Mouse (Mus musculus) left cerebral cortex, adult 9 months (tissue): ENCODE measurements around the gene Isl1.

Source experiments
- DNase-seq, 2 experiments: peaks; one replicate each; pipeline ENCODE4 v3.0.0; 2022; ENCODE audit warnings: low spot score in 2 of 2

The Isl1 gene

DNA sequence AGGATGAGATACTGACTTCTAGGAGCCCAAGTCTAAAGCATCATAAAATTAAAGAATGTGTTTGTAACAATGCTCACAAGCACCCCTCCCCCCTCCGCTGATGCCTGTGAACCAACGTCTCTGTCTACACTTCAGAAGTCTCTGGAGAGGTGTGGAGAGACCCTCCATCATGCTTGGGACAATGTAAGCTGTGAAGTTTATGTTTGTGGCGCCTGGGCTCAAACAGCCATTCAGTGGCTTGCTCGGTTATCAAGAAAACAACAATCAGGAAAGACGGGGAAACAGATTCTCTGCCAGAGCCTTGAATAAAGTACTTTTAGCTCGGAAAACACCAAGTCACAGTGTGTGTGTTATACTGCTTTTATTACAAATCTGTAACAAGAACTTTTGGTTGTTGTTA, 14.8 kb downstream of the Isl1 start:
- DNase-seq, result no peak

- DNase-seq, result no peak
Measured at GRCm38 (mm10) chr13:116294151-116294461, 15.4 kb downstream of the Isl1 start.

GRCm38 (mm10) chr13:116293301-116294150, 16.0 kb downstream of the Isl1 start:
- DNase-seq, result no peak

- no peak for DNase-seq
Measured at GRCm38 (mm10) chr13:116289655-116290054, 19.8 kb downstream of the Isl1 start.

DNA sequence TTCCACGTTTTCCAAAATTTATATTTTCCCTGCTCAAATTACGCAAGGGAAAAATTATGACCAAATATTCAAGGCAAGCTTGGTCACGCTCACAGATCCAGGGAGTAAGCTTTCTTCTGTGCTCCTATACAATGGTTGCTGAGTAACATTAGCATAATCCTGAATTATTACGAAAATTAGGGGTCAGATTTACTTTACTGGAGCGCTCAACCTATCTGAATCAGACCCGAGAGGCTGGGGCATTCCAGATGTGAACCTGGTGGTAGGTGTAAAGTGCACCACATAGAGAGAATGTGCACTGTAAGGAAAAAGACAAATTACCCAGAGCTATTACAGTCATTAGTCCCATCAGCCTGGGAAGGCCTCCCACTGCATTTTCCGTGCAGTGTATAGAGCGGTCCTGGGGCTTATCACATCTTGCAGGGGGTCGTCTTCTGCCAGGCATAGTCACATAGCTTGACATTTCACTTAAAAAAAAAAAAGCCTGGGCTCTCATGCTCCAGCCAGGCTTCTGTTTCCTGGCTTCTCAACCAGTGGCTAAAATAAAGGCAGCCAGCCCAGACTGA, 30.2 kb downstream of the Isl1 start:
- DNase-seq, result no peak
